Mouse (Mus musculus) layer of hippocampus, adult 2 months (tissue): ENCODE results near the gene Eif3g. TPM values are rescaled to one million over a fixed set of nuclear protein-coding genes. Genes with fewer than 3 reads are reported as not detected.

ENCODE experiments used
- DNase-seq, 2 experiments: peaks; one replicate each; pipeline ENCODE4 v3.0.0; 2022; ENCODE audit warnings: low spot score in 2 of 2
- H3K27ac ChIP-seq: fragments of 200-600 bp; 2 replicates; pipeline ENCODE4 v1.8.1; 2022
- H3K4me3 ChIP-seq: fragments of 200-600 bp; 2 replicates; pipeline ENCODE4 v1.8.1; 2022; ENCODE audit warnings: mild to moderate bottlenecking
- CTCF ChIP-seq: fragments of 200-600 bp; conservative IDR thresholded peaks from 2 replicates; pipeline ENCODE4 v1.8.1; 2022; ENCODE audit warnings: antibody characterized with exemption, mild to moderate bottlenecking, moderate library complexity
- microRNA-seq, 2 experiments: library from miRNA; unstranded; fragments of <30 nt; microRNA quantifications; one replicate each; pipeline ENCODE4 v1.2.0; 2021
- total RNA-seq, 2 experiments: library from RNA; stranded (reverse); gene quantifications; 2 replicates each; pipeline ENCODE4 v1.2.3; 2021

Gene Eif3g
- total RNA-seq, 2 experiments from 2014 or later, result 122 to 131 TPM

DNA sequence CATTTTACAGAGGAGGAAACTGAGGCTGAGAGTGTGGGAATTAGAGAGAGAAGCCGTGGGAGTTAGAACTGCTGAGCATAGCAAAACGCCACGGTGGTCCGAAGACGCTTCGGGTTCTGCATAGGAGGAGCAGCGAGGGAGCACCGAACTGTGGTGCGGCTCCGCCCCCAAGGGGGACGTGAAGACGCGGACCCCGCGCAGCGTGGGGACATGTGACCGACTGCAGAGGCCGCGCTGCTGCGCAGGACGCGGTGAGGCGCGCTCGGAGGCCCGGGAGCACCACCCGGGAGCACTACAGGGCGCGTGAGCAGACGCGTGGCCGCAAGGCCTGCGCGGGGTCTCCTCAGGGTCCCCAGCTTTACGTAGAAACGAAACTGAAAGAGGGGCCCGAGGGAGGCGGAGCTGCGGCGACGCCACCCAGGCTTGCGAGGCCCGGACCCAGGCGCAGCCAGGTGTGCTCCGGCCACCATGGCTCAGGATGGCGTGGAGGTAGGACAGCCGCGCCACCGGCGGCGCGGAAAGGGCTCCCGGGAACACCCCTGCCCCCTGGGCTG lies 29.9 kb downstream of the Eif3g start, which contains the start of gene A230050P20Rik:
A230050P20Rik (plus strand) TSS at position 195 of the 554 bp plus-strand sequence.
- DNase-seq, result peak; percentile 77
- no peak for TF ChIP-seq CTCF
- Histone ChIP-seq H3K27ac (peak within 1 kb of the TSS; percentile 90), H3K4me3 (peak within 1 kb of the TSS; percentile 77)

DNA sequence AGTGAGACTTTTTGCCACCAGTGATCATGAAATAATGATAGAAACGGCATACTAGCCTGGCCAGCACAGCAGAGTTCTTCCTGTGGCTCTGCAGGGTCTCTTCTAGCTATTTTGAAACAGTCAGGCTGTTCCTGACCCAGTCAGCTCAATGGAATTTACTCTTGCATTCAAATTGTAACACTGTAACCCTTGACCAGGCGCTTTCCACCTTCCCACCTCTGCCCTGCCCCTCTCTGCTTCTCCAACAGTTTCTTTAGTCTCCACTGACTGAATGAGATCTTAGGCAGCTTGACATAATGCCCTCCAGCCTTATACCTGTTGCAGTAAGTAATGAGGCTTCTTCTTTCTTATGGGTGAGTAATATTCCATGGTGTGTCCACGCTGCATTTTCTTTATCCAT lies 31.5 kb downstream of the Eif3g start:
- H3K4me3 ChIP-seq, result no peak overlapping the region
- DNase-seq, result no peak
- no peak for TF ChIP-seq CTCF
- no peak overlapping the region for H3K27ac ChIP-seq

DNA sequence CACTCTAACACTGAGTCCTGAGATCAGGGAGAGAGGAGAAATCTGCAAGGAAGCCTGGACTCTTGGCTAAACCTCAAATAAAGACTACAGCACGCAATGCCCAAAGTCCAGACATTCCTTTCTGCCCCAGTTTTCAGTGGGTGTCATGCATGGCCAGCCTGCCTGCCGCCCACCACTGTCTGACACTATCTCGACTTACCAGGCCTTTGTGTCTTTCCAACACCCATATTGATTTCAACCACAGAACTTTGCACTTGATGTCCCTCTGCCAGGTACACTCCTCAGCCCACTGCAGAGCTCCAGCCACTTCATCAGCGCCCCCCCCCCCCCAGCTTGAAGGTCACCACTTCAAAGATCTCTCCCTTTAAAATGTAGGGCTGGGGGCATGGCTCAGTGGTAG lies 36.2 kb downstream of the Eif3g start:
- H3K27ac ChIP-seq, result no peak overlapping the region
- no peak overlapping the region for H3K4me3 ChIP-seq
- no peak for TF ChIP-seq CTCF
- no peak for DNase-seq

DNA sequence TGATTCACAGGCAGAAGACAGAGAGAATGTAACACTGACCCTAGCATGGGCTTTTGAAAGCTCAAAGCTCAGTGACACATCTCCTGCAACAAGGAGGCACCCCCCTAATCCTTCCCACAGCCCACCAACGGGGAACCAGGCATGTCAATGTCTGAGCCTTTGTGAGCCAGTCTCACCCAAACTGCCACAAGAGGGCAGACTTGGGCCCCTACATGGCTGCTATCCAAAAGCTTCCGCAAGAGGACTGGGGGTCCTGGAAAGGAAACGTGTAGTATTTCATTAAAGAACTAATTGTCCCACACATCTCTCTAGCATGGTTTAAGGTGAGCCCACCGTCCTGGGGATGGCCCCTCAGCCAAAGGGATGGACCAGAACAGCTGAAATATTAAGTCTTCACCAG lies 36.6 kb downstream of the Eif3g start:
- no peak overlapping the region for H3K27ac ChIP-seq
- peak in 1 of 2 experiments; percentile 30 for DNase-seq
- no peak overlapping the region for H3K4me3 ChIP-seq
- peak; percentile 80 for TF ChIP-seq CTCF

DNA sequence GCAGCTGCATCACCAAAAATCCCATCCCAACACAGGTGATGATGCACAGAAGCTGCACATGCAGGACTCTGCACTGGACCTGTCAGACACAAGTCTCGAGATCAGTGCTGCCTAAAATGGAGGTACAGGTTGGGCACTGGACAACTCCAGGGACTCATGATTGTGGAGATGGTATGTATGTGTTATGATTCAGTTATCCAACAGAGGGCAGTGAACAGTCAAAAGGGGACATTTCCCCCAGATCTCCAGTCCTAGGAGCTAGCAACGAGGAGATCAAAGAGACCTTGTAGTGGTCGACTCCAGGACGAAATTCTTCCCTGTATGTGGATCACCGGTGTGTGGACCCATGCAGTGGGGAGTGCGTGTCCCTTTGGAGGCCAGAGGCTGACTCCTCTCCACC lies 38.5 kb downstream of the Eif3g start:
- no peak; the same call in 1 of the 2 replicates for TF ChIP-seq CTCF
- DNase-seq, result no peak
- Histone ChIP-seq H3K4me3 (no peak overlapping the region), H3K27ac (no peak overlapping the region)

DNA sequence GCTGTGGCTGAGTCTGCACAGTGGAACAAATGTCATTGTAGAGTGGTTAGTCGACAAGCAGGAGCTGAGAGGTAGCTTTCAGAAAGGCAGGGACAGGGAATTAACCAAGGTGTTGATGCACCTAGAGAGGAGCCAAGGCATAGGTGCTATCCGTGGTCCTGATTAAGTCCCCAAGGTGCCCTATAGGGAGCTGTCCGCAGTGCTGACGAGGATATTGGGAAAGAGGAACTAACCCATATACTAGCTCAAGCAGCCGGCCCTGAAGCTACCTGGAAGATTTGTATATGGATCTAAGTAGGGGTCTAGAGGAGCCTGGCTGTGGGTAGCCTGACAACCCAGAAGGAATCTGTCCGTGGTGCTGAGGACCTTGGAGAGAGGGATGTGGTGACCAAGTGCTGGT lies 41.3 kb downstream of the Eif3g start:
- no peak for DNase-seq
- Histone ChIP-seq H3K4me3 (no peak overlapping the region), H3K27ac (no peak overlapping the region)
- no peak for TF ChIP-seq CTCF

DNA sequence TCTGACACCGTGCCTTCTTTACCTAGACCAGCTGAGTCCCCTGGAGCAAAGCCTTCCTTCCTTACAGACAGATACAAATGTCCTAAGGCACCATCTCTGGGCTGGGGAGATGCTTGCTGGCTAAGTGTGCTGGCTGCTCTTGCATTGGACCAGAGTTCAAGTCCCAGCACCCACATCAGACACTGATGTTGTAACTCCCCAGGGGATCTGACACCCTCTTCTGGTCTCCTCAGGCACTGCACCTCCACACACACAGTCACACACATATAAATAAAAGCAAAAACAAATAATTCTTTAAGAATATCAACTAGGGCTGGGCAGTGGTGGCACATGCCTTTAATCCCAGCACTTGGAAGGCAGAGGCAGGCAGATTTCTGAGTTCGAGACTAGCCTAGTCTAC lies 48.2 kb downstream of the Eif3g start:
- Histone ChIP-seq H3K27ac (no peak overlapping the region), H3K4me3 (no peak overlapping the region)
- TF ChIP-seq CTCF, result peak; percentile 8; the same call in 1 of the 2 replicates
- DNase-seq, result no peak

Small RNA genes lying within 50 kb of the gene (microRNA-seq; reads per million reads assigned to microRNA genes)
- 0.18 to 0.64 reads per million in 2 experiments for gene Mir7081

Other genes starting within 250 kb of the Eif3g start
- 10 to 100 TPM; 32.8 to 34.0 TPM for gene Pin1, start 246.5 kb downstream of the Eif3g start, total RNA-seq
- gene Olfm2, start 152.3 kb downstream of the Eif3g start, total RNA-seq, result 10 to 100 TPM; 31.6 to 37.6 TPM
- 1 to 10 TPM; 1.6 to 1.8 TPM for gene Col5a3, start 83.6 kb downstream of the Eif3g start, total RNA-seq
- gene Rdh8, start 80.1 kb downstream of the Eif3g start, total RNA-seq, result not detected
- 10 to 100 TPM; 77.6 to 85.9 TPM for gene A230050P20Rik, start 30.0 kb downstream of the Eif3g start, total RNA-seq
- gene Angptl6, start 18.9 kb downstream of the Eif3g start, total RNA-seq, result 10 to 100 TPM in 1 of 2 experiments, 1 to 10 TPM in 1; 8.9 to 10.3 TPM
- 10 to 100 TPM; 27.5 to 27.6 TPM for gene Ppan, start 10.4 kb downstream of the Eif3g start, total RNA-seq
- gene Dnmt1, start 61.3 kb upstream of the Eif3g start, total RNA-seq, result 10 to 100 TPM; 34.5 to 36.2 TPM
- gene S1pr2, start 78.2 kb upstream of the Eif3g start, total RNA-seq, result 1 to 10 TPM; 1.1 to 1.6 TPM
- 10 to 100 TPM; 63.8 to 64.6 TPM for gene Mrpl4, start 104.1 kb upstream of the Eif3g start, total RNA-seq
- gene Icam1, start 117.4 kb upstream of the Eif3g start, total RNA-seq, result 1 to 10 TPM; 2.6 to 2.8 TPM
- gene Icam4, start 130.8 kb upstream of the Eif3g start, total RNA-seq, result under 1 TPM; 0.83 to 0.84 TPM
- 100 to 1,000 TPM; 363 to 382 TPM for gene Icam5, start 133.4 kb upstream of the Eif3g start, total RNA-seq
- gene Zglp1, start 168.5 kb upstream of the Eif3g start, total RNA-seq, result under 1 TPM in 1 of 2 experiments, not detected in 1; 0.71 TPM
- gene Gm49373, start 174.5 kb upstream of the Eif3g start, total RNA-seq, result 1 to 10 TPM in 1 of 2 experiments, under 1 TPM in 1; 0.74 to 2.7 TPM
- gene Fdx1l, start 175.0 kb upstream of the Eif3g start, total RNA-seq, result 10 to 100 TPM; 61.1 to 62.0 TPM
- 1 to 10 TPM; 2.9 to 3.8 TPM for gene Gm38431, start 193.4 kb upstream of the Eif3g start, total RNA-seq
- 10 to 100 TPM; 34.5 to 36.5 TPM for gene Raver1, start 193.4 kb upstream of the Eif3g start, total RNA-seq
- gene Tyk2, start 232.6 kb upstream of the Eif3g start, total RNA-seq, result 10 to 100 TPM; 16.8 to 21.5 TPM